Mouse (Mus musculus): ENCODE measurements around the gene Lama4. TPM values are rescaled to one million over a fixed set of nuclear protein-coding genes. Genes with fewer than 3 reads are reported as not detected.

Gene Lama4
- polyA plus RNA-seq, 1 experiment from 2014 or later: 46.6 TPM

DNA sequence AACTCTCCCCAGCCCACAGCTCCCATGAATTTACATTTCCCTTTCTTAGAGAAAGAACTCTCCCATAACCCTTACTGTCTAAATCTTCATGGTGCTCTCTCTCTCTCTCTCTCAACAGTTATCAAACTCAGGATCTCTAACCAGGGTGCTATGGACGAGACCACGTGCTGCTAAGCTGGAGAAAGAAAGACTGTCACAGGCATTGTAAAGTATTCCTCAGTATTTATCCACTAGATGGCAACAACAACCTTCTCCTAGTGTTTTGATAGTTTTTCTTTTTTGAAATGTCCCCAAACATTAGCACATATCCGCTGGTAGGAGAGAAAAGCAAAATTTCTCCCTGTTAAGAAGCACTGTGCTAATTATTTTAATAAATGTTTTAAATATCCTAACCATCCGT lies 156.1 kb downstream of the Lama4 start:
- H3K4me1 ChIP-seq (ENCODE audit: control insufficient read depth, insufficient read depth, low read length): no peaks in the 10 kb centered on the region
- H3K9ac ChIP-seq (ENCODE audit: low read depth, low read length): no peak overlapping the region
- WGBS: 37% methylated on average over 4 of the region's 4 CpGs
- no peaks in the 10 kb centered on the region for H3K9me3 ChIP-seq (ENCODE audit: control insufficient read depth, low read length)
- no peak for ATAC-seq
- no peaks in the 10 kb centered on the region for H3K27me3 ChIP-seq (replicated peaks; ENCODE audit: control insufficient read depth, insufficient read depth, low read length)
- no peak overlapping the region for H3K4me2 ChIP-seq (ENCODE audit: low read depth, low read length)
- no peaks in the 10 kb centered on the region for H3K36me3 ChIP-seq (ENCODE audit: control insufficient read depth, insufficient read depth, low read length)
- H3K27ac ChIP-seq (ENCODE audit: low read length): no peak overlapping the region
- no peak overlapping the region for H3K4me3 ChIP-seq (ENCODE audit: low read length)

GRCm38 (mm10) chr10:39133462-39134310 lies 168.4 kb downstream of the Lama4 start, which contains the start of the genes Fam229b and Tube1:
Gene Fam229b (minus strand): TSS chr10:39133914.
Gene Tube1 (plus strand): TSS chr10:39133976.
- H3K27me3 ChIP-seq (replicated peaks; ENCODE audit: control insufficient read depth, insufficient read depth, low read length): no peaks in the 10 kb centered on the region
- peak within 1 kb of the TSS; percentile 75 for H3K9ac ChIP-seq (ENCODE audit: low read depth, low read length)
- no peaks in the 10 kb centered on the region; the same call in 1 of the 2 replicates for H3K36me3 ChIP-seq (ENCODE audit: control insufficient read depth, insufficient read depth, low read length)
- WGBS: 4% methylated on average over 47 of the region's 47 CpGs
- peak within 1 kb of the TSS; percentile 59 for H3K4me3 ChIP-seq (ENCODE audit: low read length)
- peak; percentile 93 for ATAC-seq
- H3K9me3 ChIP-seq (ENCODE audit: control insufficient read depth, low read length): no peaks in the 10 kb centered on the region
- peaks cover 3% of the 10 kb centered on the region for H3K4me1 ChIP-seq (ENCODE audit: control insufficient read depth, insufficient read depth, low read length)
- H3K27ac ChIP-seq (ENCODE audit: low read length): 0 out of 2 replicates have a peak within 1 kb of the TSS, but pooled peaks have one; percentile 4
- H3K4me2 ChIP-seq (ENCODE audit: low read depth, low read length): peak within 1 kb of the TSS; percentile 74

DNA sequence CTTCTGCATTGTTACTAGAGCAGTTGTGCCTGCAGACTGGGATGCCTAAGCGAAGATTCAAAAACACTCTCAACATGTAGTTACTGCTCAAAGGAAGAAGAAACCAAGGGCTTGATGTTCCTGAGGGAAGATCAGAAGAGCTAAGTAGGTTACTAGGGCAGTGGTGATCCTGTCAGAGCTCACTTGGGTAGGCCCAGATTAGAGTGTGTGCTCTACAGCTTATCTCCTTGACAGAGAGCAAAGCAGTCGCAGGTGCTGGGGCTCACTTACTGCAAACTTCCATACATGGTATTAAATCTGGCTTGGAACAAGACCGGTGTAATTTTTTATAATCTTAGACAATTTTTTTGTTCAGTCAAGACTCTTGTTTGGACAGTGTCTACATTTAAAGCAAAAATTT lies 172.5 kb downstream of the Lama4 start:
- no peaks in the 10 kb centered on the region for H3K27me3 ChIP-seq (replicated peaks; ENCODE audit: control insufficient read depth, insufficient read depth, low read length)
- peaks cover 3% of the 10 kb centered on the region for H3K4me1 ChIP-seq (ENCODE audit: control insufficient read depth, insufficient read depth, low read length)
- WGBS: 86% methylated on average over 3 of the region's 3 CpGs
- no peak for ATAC-seq
- H3K27ac ChIP-seq (ENCODE audit: low read length): no peak overlapping the region
- H3K4me2 ChIP-seq (ENCODE audit: low read depth, low read length): no peak overlapping the region
- no peaks in the 10 kb centered on the region for H3K9me3 ChIP-seq (ENCODE audit: control insufficient read depth, low read length)
- H3K36me3 ChIP-seq (ENCODE audit: control insufficient read depth, insufficient read depth, low read length): peaks cover 11% of the 10 kb centered on the region; the same call in 1 of the 2 replicates
- H3K9ac ChIP-seq (ENCODE audit: low read depth, low read length): no peak overlapping the region
- H3K4me3 ChIP-seq (ENCODE audit: low read length): no peak overlapping the region

GRCm38 (mm10) chr10:39138761-39139160 lies 173.4 kb downstream of the Lama4 start:
- no peak overlapping the region for H3K4me3 ChIP-seq (ENCODE audit: low read length)
- H3K4me2 ChIP-seq (ENCODE audit: low read depth, low read length): no peak overlapping the region
- peaks cover 3% of the 10 kb centered on the region; the same call in 1 of the 2 replicates for H3K4me1 ChIP-seq (ENCODE audit: control insufficient read depth, insufficient read depth, low read length)
- H3K36me3 ChIP-seq (ENCODE audit: control insufficient read depth, insufficient read depth, low read length): peaks cover 11% of the 10 kb centered on the region; the same call in 1 of the 2 replicates
- H3K27ac ChIP-seq (ENCODE audit: low read length): no peak overlapping the region
- ATAC-seq: no peak
- no peak overlapping the region for H3K9ac ChIP-seq (ENCODE audit: low read depth, low read length)
- 79% methylated on average over 6 of the region's 6 CpGs for WGBS
- H3K9me3 ChIP-seq (ENCODE audit: control insufficient read depth, low read length): no peaks in the 10 kb centered on the region
- no peaks in the 10 kb centered on the region for H3K27me3 ChIP-seq (replicated peaks; ENCODE audit: control insufficient read depth, insufficient read depth, low read length)

DNA sequence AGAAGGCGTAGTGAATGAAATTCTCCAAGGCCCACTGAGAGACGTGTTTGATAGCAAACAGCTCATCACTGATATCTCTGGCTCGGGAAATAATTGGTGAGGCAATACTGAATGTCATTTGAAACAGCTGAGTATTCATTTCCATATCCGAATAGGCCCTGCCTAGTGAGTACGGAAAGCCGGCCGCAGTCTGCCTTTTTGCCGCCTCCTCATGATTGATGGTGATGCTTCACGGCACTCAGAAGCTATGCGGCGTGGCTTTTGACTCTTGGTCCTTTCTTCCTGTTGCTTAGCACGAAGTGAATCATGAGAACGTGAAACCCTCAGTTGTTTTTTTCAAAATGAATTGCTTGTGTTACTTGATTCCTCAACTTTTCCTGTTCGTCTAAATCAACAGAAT lies 175.5 kb downstream of the Lama4 start:
- no peak overlapping the region for H3K4me2 ChIP-seq (ENCODE audit: low read depth, low read length)
- H3K27me3 ChIP-seq (replicated peaks; ENCODE audit: control insufficient read depth, insufficient read depth, low read length): no peaks in the 10 kb centered on the region
- H3K9me3 ChIP-seq (ENCODE audit: control insufficient read depth, low read length): no peaks in the 10 kb centered on the region
- peaks cover 11% of the 10 kb centered on the region; the same call in 1 of the 2 replicates for H3K36me3 ChIP-seq (ENCODE audit: control insufficient read depth, insufficient read depth, low read length)
- no peak overlapping the region for H3K4me3 ChIP-seq (ENCODE audit: low read length)
- H3K27ac ChIP-seq (ENCODE audit: low read length): no peak overlapping the region
- 72% methylated on average over 14 of the region's 14 CpGs for WGBS
- no peak overlapping the region for H3K9ac ChIP-seq (ENCODE audit: low read depth, low read length)
- H3K4me1 ChIP-seq (ENCODE audit: control insufficient read depth, insufficient read depth, low read length): no peaks in the 10 kb centered on the region
- no peak for ATAC-seq

DNA sequence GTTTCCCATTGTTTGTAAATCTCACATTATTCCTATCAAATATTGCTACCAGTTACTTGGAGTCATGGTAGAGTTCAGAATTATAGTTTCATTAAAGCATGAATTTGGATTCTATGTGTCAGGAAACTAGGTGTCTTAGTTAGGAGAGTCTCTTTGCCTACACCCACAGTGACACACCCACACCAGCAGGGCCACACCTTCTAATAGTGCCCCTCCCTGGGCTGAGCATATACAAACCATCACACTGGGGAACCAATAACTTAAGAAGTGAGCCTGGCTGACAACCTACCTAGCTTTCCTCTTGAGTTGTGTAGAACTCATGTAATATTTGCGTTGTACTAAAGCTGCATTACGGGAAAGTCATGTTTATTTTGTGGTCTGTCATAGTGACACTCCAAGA lies 176.1 kb downstream of the Lama4 start:
- Histone ChIP-seq H3K36me3 (ENCODE audit: control insufficient read depth, insufficient read depth, low read length) (peaks cover 11% of the 10 kb centered on the region; the same call in 1 of the 2 replicates), H3K9ac (ENCODE audit: low read depth, low read length) (no peak overlapping the region), H3K4me1 (ENCODE audit: control insufficient read depth, insufficient read depth, low read length) (no peaks in the 10 kb centered on the region), H3K4me2 (ENCODE audit: low read depth, low read length) (no peak overlapping the region), H3K27me3 (replicated peaks; ENCODE audit: control insufficient read depth, insufficient read depth, low read length) (no peaks in the 10 kb centered on the region), H3K9me3 (ENCODE audit: control insufficient read depth, low read length) (no peaks in the 10 kb centered on the region), H3K4me3 (ENCODE audit: low read length) (no peak overlapping the region), H3K27ac (ENCODE audit: low read length) (no peak overlapping the region)
- ATAC-seq: no peak
- 88% methylated on average over 2 of the region's 2 CpGs for WGBS

- no peaks in the 10 kb centered on the region for H3K27me3 ChIP-seq (replicated peaks; ENCODE audit: control insufficient read depth, insufficient read depth, low read length)
- no peak overlapping the region for H3K9ac ChIP-seq (ENCODE audit: low read depth, low read length)
- peaks cover 11% of the 10 kb centered on the region; the same call in 1 of the 2 replicates for H3K36me3 ChIP-seq (ENCODE audit: control insufficient read depth, insufficient read depth, low read length)
- no peaks in the 10 kb centered on the region for H3K4me1 ChIP-seq (ENCODE audit: control insufficient read depth, insufficient read depth, low read length)
- no peaks in the 10 kb centered on the region for H3K9me3 ChIP-seq (ENCODE audit: control insufficient read depth, low read length)
- H3K4me3 ChIP-seq (ENCODE audit: low read length): no peak overlapping the region
- WGBS: 85% methylated on average over 12 of the region's 12 CpGs
- ATAC-seq: no peak
- H3K27ac ChIP-seq (ENCODE audit: low read length): no peak overlapping the region
- no peak overlapping the region for H3K4me2 ChIP-seq (ENCODE audit: low read depth, low read length)
Observed at GRCm38 (mm10) chr10:39142216-39142615, 176.9 kb downstream of the Lama4 start.

GRCm38 (mm10) chr10:39156719-39157118 lies 191.4 kb downstream of the Lama4 start:
- H3K9me3 ChIP-seq (ENCODE audit: control insufficient read depth, low read length): no peaks in the 10 kb centered on the region
- no peak overlapping the region for H3K4me3 ChIP-seq (ENCODE audit: low read length)
- no peaks in the 10 kb centered on the region for H3K4me1 ChIP-seq (ENCODE audit: control insufficient read depth, insufficient read depth, low read length)
- no peak overlapping the region for H3K9ac ChIP-seq (ENCODE audit: low read depth, low read length)
- no peaks in the 10 kb centered on the region for H3K36me3 ChIP-seq (ENCODE audit: control insufficient read depth, insufficient read depth, low read length)
- 82% methylated on average over 5 of the region's 5 CpGs for WGBS
- H3K4me2 ChIP-seq (ENCODE audit: low read depth, low read length): no peak overlapping the region
- no peaks in the 10 kb centered on the region for H3K27me3 ChIP-seq (replicated peaks; ENCODE audit: control insufficient read depth, insufficient read depth, low read length)
- H3K27ac ChIP-seq (ENCODE audit: low read length): no peak overlapping the region
- no peak for ATAC-seq

DNA sequence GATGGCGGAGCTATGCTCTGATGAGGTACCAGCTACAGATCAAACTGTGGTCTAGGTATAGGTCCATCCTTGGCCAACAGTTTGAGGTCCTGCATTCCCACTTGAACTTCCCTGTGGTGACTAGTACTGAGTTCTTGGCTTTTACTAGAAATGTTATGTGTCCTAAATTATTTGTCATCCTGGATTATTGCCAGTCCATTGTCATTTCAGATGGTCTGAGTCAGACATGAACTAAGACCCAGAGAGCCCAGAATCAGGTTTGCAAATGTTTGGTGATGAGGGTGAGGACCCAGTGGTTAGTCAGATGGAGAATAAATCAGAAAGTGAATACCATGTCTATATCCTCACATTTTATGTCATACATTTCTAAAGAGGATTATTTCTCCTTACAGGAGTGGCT lies 192.0 kb downstream of the Lama4 start:
- no peak for ATAC-seq
- no peak overlapping the region for H3K9ac ChIP-seq (ENCODE audit: low read depth, low read length)
- 94% methylated on average over 1 of the region's 1 CpGs for WGBS
- no peaks in the 10 kb centered on the region for H3K4me1 ChIP-seq (ENCODE audit: control insufficient read depth, insufficient read depth, low read length)
- no peak overlapping the region for H3K4me3 ChIP-seq (ENCODE audit: low read length)
- H3K9me3 ChIP-seq (ENCODE audit: control insufficient read depth, low read length): no peaks in the 10 kb centered on the region
- H3K27ac ChIP-seq (ENCODE audit: low read length): no peak overlapping the region
- H3K27me3 ChIP-seq (replicated peaks; ENCODE audit: control insufficient read depth, insufficient read depth, low read length): no peaks in the 10 kb centered on the region
- no peaks in the 10 kb centered on the region for H3K36me3 ChIP-seq (ENCODE audit: control insufficient read depth, insufficient read depth, low read length)
- H3K4me2 ChIP-seq (ENCODE audit: low read depth, low read length): no peak overlapping the region
